Mouse (Mus musculus) MEL (cell line): ENCODE data around the gene Fdps. TPM values are rescaled to one million over a fixed set of nuclear protein-coding genes. Genes with fewer than 3 reads are reported as not detected.

ENCODE experiments used
- DNase-seq: peaks from one replicate; pipeline ENCODE4 v3.0.0; 2011; ENCODE audit warnings: low read depth, low spot score
- H3K27ac ChIP-seq: 2 replicates; pipeline ENCODE4 v1.5.1; 2012; ENCODE audit warnings: low read depth, mild to moderate bottlenecking, control low read depth, low read length, moderate library complexity; ENCODE audit not compliant: control insufficient read depth
- H3K27me3 ChIP-seq, 2 experiments: fragments of 150-350 bp in 1 of 2; sonication (generic) in 1 of 2; 2 replicates each; pipeline ENCODE4 v1.6.1; 2012; ENCODE audit warnings: low read length in 2 of 2, mild to moderate bottlenecking in 2 of 2, improper control_type of control experiment in 1 of 2, moderate library complexity in 1 of 2; ENCODE audit not compliant: insufficient read depth in 2 of 2, control insufficient read depth in 1 of 2
- H3K36me3 ChIP-seq, 2 experiments: 2 replicates each; pipeline ENCODE4 v1.6.1; 2012 to 2014; ENCODE audit warnings: low read length in 2 of 2, improper control_type of control experiment in 1 of 2, inconsistent platforms in 1 of 2, mild to moderate bottlenecking in 1 of 2; ENCODE audit not compliant: insufficient read depth in 2 of 2, control insufficient read depth in 1 of 2
- H3K4me1 ChIP-seq, 2 experiments: fragments of 150-350 bp in 1 of 2; sonication (generic) in 1 of 2; 2 replicates each; pipeline ENCODE4 v1.6.1; 2012; ENCODE audit warnings: low read length in 2 of 2, improper control_type of control experiment in 1 of 2, mild to moderate bottlenecking in 1 of 2; ENCODE audit not compliant: insufficient read depth in 2 of 2, control insufficient read depth in 1 of 2
- H3K4me3 ChIP-seq, 2 experiments: fragments of 150-350 bp in 1 of 2; sonication (generic) in 1 of 2; 2 replicates each; pipeline ENCODE4 v1.5.1; 2012; ENCODE audit warnings: low read depth in 2 of 2, low read length in 2 of 2, mild to moderate bottlenecking in 2 of 2, moderate library complexity in 2 of 2, control low read depth in 1 of 2, improper control_type of control experiment in 1 of 2; ENCODE audit not compliant: control insufficient read depth in 1 of 2, insufficient read depth in 1 of 2
- H3K79me2 ChIP-seq: 2 replicates; pipeline ENCODE4 v1.6.1; 2012; ENCODE audit warnings: mild to moderate bottlenecking, low read length, moderate library complexity; ENCODE audit not compliant: control insufficient read depth, poor library complexity, insufficient read depth
- H3K9ac ChIP-seq: 2 replicates; pipeline ENCODE4 v1.6.1; 2012; ENCODE audit warnings: low read depth, mild to moderate bottlenecking, control low read depth, low read length, moderate library complexity; ENCODE audit not compliant: control insufficient read depth, poor library complexity, severe bottlenecking
- H3K9me3 ChIP-seq: fragments of 150-350 bp; sonication (generic); replicated peaks from 2 replicates; pipeline ENCODE4 v1.6.1; 2012; ENCODE audit warnings: mild to moderate bottlenecking, low read length, improper control_type of control experiment, moderate library complexity; ENCODE audit not compliant: insufficient read depth
- BHLHE40 ChIP-seq: IDR thresholded peaks from 2 replicates; pipeline ENCODE4 v1.6.1; 2012; ENCODE audit warnings: low read depth, mild to moderate bottlenecking, inconsistent platforms, low read length, improper control_type of control experiment, borderline replicate concordance
- CHD1 ChIP-seq: IDR thresholded peaks from 2 replicates; pipeline ENCODE4 v1.6.1; 2012; ENCODE audit warnings: low read depth, mild to moderate bottlenecking, inconsistent platforms, low read length, improper control_type of control experiment
- CHD2 ChIP-seq: IDR thresholded peaks from 2 replicates; pipeline ENCODE4 v1.6.1; 2011; ENCODE audit warnings: low read length, improper control_type of control experiment
- ELF1 ChIP-seq: IDR thresholded peaks from 2 replicates; pipeline ENCODE4 v1.6.1; 2014; ENCODE audit warnings: low read depth, mild to moderate bottlenecking, inconsistent platforms, low read length, improper control_type of control experiment, moderate library complexity
- EP300 ChIP-seq, 2 experiments: IDR thresholded peaks; 2 replicates each; pipeline ENCODE4 v1.6.1; 2011; ENCODE audit warnings: improper control_type of control experiment in 2 of 2, low read length in 2 of 2, low read depth in 1 of 2, mild to moderate bottlenecking in 1 of 2
- ETS1 ChIP-seq: IDR thresholded peaks from 2 replicates; pipeline ENCODE4 v1.6.1; 2012; ENCODE audit warnings: low read depth, mild to moderate bottlenecking, inconsistent platforms, low read length, improper control_type of control experiment, moderate library complexity
- GATA1 ChIP-seq: IDR thresholded peaks from 2 replicates; pipeline ENCODE4 v1.6.1; 2011; ENCODE audit warnings: low read depth, low read length, improper control_type of control experiment
- HCFC1 ChIP-seq: IDR thresholded peaks from 2 replicates; pipeline ENCODE4 v1.6.1; 2012; ENCODE audit warnings: low read depth, mild to moderate bottlenecking, inconsistent platforms, low read length, improper control_type of control experiment, moderate library complexity
- KAT2A ChIP-seq: conservative IDR thresholded peaks from 2 replicates; pipeline ENCODE4 v1.6.1; 2012; ENCODE audit warnings: low read depth, low read length, improper control_type of control experiment, inconsistent platforms
- MAX ChIP-seq: IDR thresholded peaks from 2 replicates; pipeline ENCODE4 v1.6.1; 2011; ENCODE audit warnings: low read length, improper control_type of control experiment
- MAZ ChIP-seq: IDR thresholded peaks from 2 replicates; pipeline ENCODE4 v1.6.1; 2012; ENCODE audit warnings: low read depth, mild to moderate bottlenecking, inconsistent platforms, low read length, improper control_type of control experiment
- MXI1 ChIP-seq: IDR thresholded peaks from 2 replicates; pipeline ENCODE4 v1.6.1; 2011; ENCODE audit warnings: mild to moderate bottlenecking, low read depth, low read length, improper control_type of control experiment
- MYC ChIP-seq: IDR thresholded peaks from 2 replicates; pipeline ENCODE4 v1.6.1; 2011; ENCODE audit warnings: low read depth, mild to moderate bottlenecking, low read length, improper control_type of control experiment, moderate library complexity
- NELFE ChIP-seq: IDR thresholded peaks from 2 replicates; pipeline ENCODE4 v1.6.1; 2011; ENCODE audit warnings: low read depth, low read length, improper control_type of control experiment
- POLR2A ChIP-seq, 2 experiments: IDR thresholded peaks; 2 replicates each; pipeline ENCODE4 v1.6.1; 2011 to 2012; ENCODE audit warnings: low read length in 2 of 2, mild to moderate bottlenecking in 2 of 2, control low read depth in 1 of 2, improper control_type of control experiment in 1 of 2, low read depth in 1 of 2, moderate library complexity in 1 of 2; ENCODE audit not compliant: control insufficient read depth in 1 of 2, insufficient read depth in 1 of 2, poor library complexity in 1 of 2
- POLR2AphosphoS2 ChIP-seq: IDR thresholded peaks from 2 replicates; pipeline ENCODE4 v1.6.1; 2011; ENCODE audit warnings: low read length, improper control_type of control experiment
- POLR2AphosphoS5 ChIP-seq: IDR thresholded peaks from 2 replicates; pipeline ENCODE4 v1.6.1; 2012; ENCODE audit warnings: low read depth, borderline replicate concordance, mild to moderate bottlenecking, inconsistent platforms, low read length, moderate library complexity, mixed read lengths
- RAD21 ChIP-seq: IDR thresholded peaks from 2 replicates; pipeline ENCODE4 v1.6.1; 2011; ENCODE audit warnings: mild to moderate bottlenecking, low read depth, low read length, improper control_type of control experiment
- RCOR1 ChIP-seq: IDR thresholded peaks from 2 replicates; pipeline ENCODE4 v1.6.1; 2012; ENCODE audit warnings: low read depth, mild to moderate bottlenecking, inconsistent platforms, low read length, improper control_type of control experiment
- SIN3A ChIP-seq: IDR thresholded peaks from 2 replicates; pipeline ENCODE4 v1.6.1; 2012; ENCODE audit warnings: low read length, improper control_type of control experiment, inconsistent platforms
- SMC3 ChIP-seq: IDR thresholded peaks from 2 replicates; pipeline ENCODE4 v1.6.1; 2011; ENCODE audit warnings: low read depth, low read length, improper control_type of control experiment
- TAL1 ChIP-seq: IDR thresholded peaks from 2 replicates; pipeline ENCODE4 v1.6.1; 2012; ENCODE audit warnings: mild to moderate bottlenecking, inconsistent platforms, low read length, moderate library complexity, mixed read lengths
- TBP ChIP-seq: IDR thresholded peaks from 2 replicates; pipeline ENCODE4 v1.8.0; 2011; ENCODE audit warnings: low read depth, low read length, improper control_type of control experiment
- TCF12 ChIP-seq: IDR thresholded peaks from 2 replicates; pipeline ENCODE4 v1.6.1; 2014; ENCODE audit warnings: low read depth, mild to moderate bottlenecking, inconsistent platforms, low read length, improper control_type of control experiment, moderate library complexity
- USF1 ChIP-seq: IDR thresholded peaks from 2 replicates; pipeline ENCODE4 v1.6.1; 2014; ENCODE audit warnings: low read depth, mild to moderate bottlenecking, inconsistent platforms, low read length, improper control_type of control experiment, moderate library complexity
- ZC3H11A ChIP-seq: IDR thresholded peaks from 2 replicates; pipeline ENCODE4 v1.6.1; 2012; ENCODE audit warnings: low read depth, mild to moderate bottlenecking, inconsistent platforms, low read length, improper control_type of control experiment
- ZKSCAN1 ChIP-seq: IDR thresholded peaks from 2 replicates; pipeline ENCODE4 v1.6.1; 2012; ENCODE audit warnings: low read depth, mild to moderate bottlenecking, inconsistent platforms, low read length, improper control_type of control experiment, moderate library complexity
- ZMIZ1 ChIP-seq: IDR thresholded peaks from 2 replicates; pipeline ENCODE4 v1.6.1; 2012; ENCODE audit warnings: low read depth, mild to moderate bottlenecking, inconsistent platforms, low read length, improper control_type of control experiment, moderate library complexity
- ZNF384 ChIP-seq: IDR thresholded peaks from 2 replicates; pipeline ENCODE4 v1.6.1; 2012; ENCODE audit warnings: low read depth, mild to moderate bottlenecking, inconsistent platforms, low read length, improper control_type of control experiment
- polyA plus RNA-seq, 2 experiments: library from polyadenylated mRNA; stranded (reverse) in 1 of 2; unstranded in 1 of 2; fragments of >175 nt in 1 of 2; fragments of >200 nt in 1 of 2; gene quantifications; 2 replicates each; pipeline versions ENCODE4 v1.2.1 to v1.2.4; 2012; ENCODE audit warnings: low replicate concordance in 2 of 2, low read depth in 1 of 2; ENCODE audit not compliant: insufficient read length in 2 of 2, insufficient read depth in 1 of 2, missing spikeins in 1 of 2
- total RNA-seq: library from RNA; depleted of rRNA; stranded (reverse); fragments of 300-350 nt; gene quantifications from 2 replicates; pipeline ENCODE4 v1.2.3, GENCODE M21; 2012

Gene Fdps
- total and polyA plus RNA-seq, 3 experiments, result 226 to 267 TPM; not detected in 1

GRCm38 (mm10) chr3:89088974-89089373, 12.8 kb downstream of the Fdps start:
- H3K9me3 ChIP-seq, result no peaks in the 10 kb centered on the region
- H3K4me1 ChIP-seq, result peaks cover 3 to 28% of the 10 kb centered on the region in 2 experiments; a peak in 3 of 4 replicates
- H3K27me3 ChIP-seq, result no peaks in the 10 kb centered on the region
- peak overlapping the region; percentile 68 to 84 for H3K4me3 ChIP-seq
- TF ChIP-seq MYC (no peak), MXI1 (no peak), ZKSCAN1 (no peak), SIN3A (no peak), POLR2AphosphoS5 (no peak), TCF12 (no peak), RCOR1 (no peak), CHD2 (no peak), MAZ (no peak), TAL1 (no peak), KAT2A (no peak), EP300 (IDR thresholded peaks at IDR 0.05; ENCODE audit: low read depth in 1 of 2, low read length in 2 of 2) (no peak), HCFC1 (no peak)
- peaks cover 0 to 11% of the 10 kb centered on the region in 2 experiments; a peak in 2 of 4 replicates for H3K36me3 ChIP-seq
- no peak overlapping the region for H3K27ac ChIP-seq
- peak overlapping the region; percentile 70 for H3K9ac ChIP-seq
- H3K79me2 ChIP-seq, result peaks cover 2% of the 10 kb centered on the region
- DNase-seq, result no peak

GRCm38 (mm10) chr3:89087338-89088110, 14.2 kb downstream of the Fdps start:
- Histone ChIP-seq H3K27ac (peak overlapping the region; percentile 64), H3K9me3 (no peaks in the 10 kb centered on the region), H3K27me3 (no peaks in the 10 kb centered on the region), H3K9ac (peak overlapping the region; percentile 73), H3K79me2 (peaks cover 2% of the 10 kb centered on the region), H3K36me3 (peaks cover 0 to 11% of the 10 kb centered on the region in 2 experiments; a peak in 2 of 4 replicates), H3K4me3 (peak overlapping the region in 1 of 2 experiments; percentile 39; a peak in 2 of 4 replicates), H3K4me1 (peaks cover 3 to 28% of the 10 kb centered on the region in 2 experiments; a peak in 3 of 4 replicates)
- peak; percentile 97 for DNase-seq
- peak; percentile 100 for TF ChIP-seq MXI1
- TF ChIP-seq ZMIZ1, result no peak
- peak; percentile 99 for TF ChIP-seq SIN3A
- TF ChIP-seq TAL1, result no peak
- peak; percentile 69 for TF ChIP-seq RAD21
- TF ChIP-seq MAX, result peak; percentile 100
- TF ChIP-seq MAZ, result peak; percentile 11; the same call in 1 of the 2 replicates
- peak; percentile 89 for TF ChIP-seq BHLHE40
- TF ChIP-seq CHD2, result no peak
- no peak for TF ChIP-seq CHD1
- TF ChIP-seq ZKSCAN1, result no peak
- TF ChIP-seq ETS1, result peak; percentile 72; the same call in 1 of the 2 replicates
- peak; percentile 84 for TF ChIP-seq ELF1
- TF ChIP-seq HCFC1, result peak; percentile 74
- TF ChIP-seq EP300 (IDR thresholded peaks at IDR 0.05; ENCODE audit: low read depth in 1 of 2, low read length in 2 of 2), result peak in 1 of 2 experiments; percentile 38; a peak in 1 of 4 replicates
- peak; percentile 47 for TF ChIP-seq NELFE
- TF ChIP-seq TCF12, result peak; percentile 45; the same call in 1 of the 2 replicates
- peak; percentile 92 for TF ChIP-seq ZNF384
- TF ChIP-seq MYC, result peak; percentile 100
- peak; percentile 68 for TF ChIP-seq TBP
- peak; percentile 66 for TF ChIP-seq USF1
- TF ChIP-seq POLR2AphosphoS2, result no peak
- peak; percentile 48 to 73; a peak in 2 of 4 replicates for TF ChIP-seq POLR2A (IDR thresholded peaks at IDR 0.05; ENCODE audit: control insufficient read depth in 1 of 2, insufficient read depth in 1 of 2, low read depth in 1 of 2, low read length in 2 of 2, poor library complexity in 1 of 2)
- peak; percentile 88 for TF ChIP-seq SMC3
- TF ChIP-seq GATA1, result peak; percentile 25; the same call in 1 of the 2 replicates
- peak; percentile 57 for TF ChIP-seq ZC3H11A
